Mouse (Mus musculus): ENCODE results near the gene Btnl9. TPM values are rescaled to one million over a fixed set of nuclear protein-coding genes. Genes with fewer than 3 reads are reported as not detected.
A peak's percentile ranks its signal among the peaks of the same experiment; 100 is the strongest.
"Not testable (repeated sequence)": the region's sequence is repeated elsewhere in the genome, so short reads cannot be mapped to it uniquely, and the experiment has no call there.

Gene Btnl9
- under 1 TPM in 1 of 2 experiments, not detected in 1; 0.07 TPM for total RNA-seq (2021)
- long read RNA-seq, experiment 1, result 0 reads
- long read RNA-seq, experiment 2, result 0 reads

- DNase-seq (ENCODE audit: low spot score in 2 of 2), result no peak
These were observed at the start of gene Btnl9 for GRCm38 (mm10) chr11:49186955-49187488. Gene Btnl9, minus strand, starts transcription at chr11:49187159.

GRCm38 (mm10) chr11:49235459-49236207 is 48.7 kb upstream of the Btnl9 start:
- no peak for DNase-seq (ENCODE audit: low spot score in 2 of 2)

- DNase-seq (ENCODE audit: low spot score in 2 of 2), result no peak
These were observed 45.8 kb upstream of the Btnl9 start for GRCm38 (mm10) chr11:49232781-49233180.

GRCm38 (mm10) chr11:49224455-49224854 is 37.5 kb upstream of the Btnl9 start:
- no peak for DNase-seq (ENCODE audit: low spot score in 2 of 2)

- DNase-seq (ENCODE audit: low spot score in 2 of 2), result no peak
These were observed 32.3 kb upstream of the Btnl9 start for GRCm38 (mm10) chr11:49219271-49219670.

- DNase-seq (ENCODE audit: low spot score in 2 of 2), result no peak
These were observed 26.5 kb upstream of the Btnl9 start for GRCm38 (mm10) chr11:49213505-49213904.

GRCm38 (mm10) chr11:49212577-49212976 is 25.6 kb upstream of the Btnl9 start:
- DNase-seq (ENCODE audit: low spot score in 2 of 2), result no peak

- DNase-seq (ENCODE audit: low spot score in 2 of 2), result no peak
These were observed 20.5 kb upstream of the Btnl9 start for GRCm38 (mm10) chr11:49207495-49207894.

- no peak for DNase-seq (ENCODE audit: low spot score in 2 of 2)
These were observed 18.2 kb upstream of the Btnl9 start for GRCm38 (mm10) chr11:49205080-49205590.

- peak in 1 of 2 experiments; percentile 10 for DNase-seq (ENCODE audit: low spot score in 2 of 2)
These were observed 17.0 kb upstream of the Btnl9 start for GRCm38 (mm10) chr11:49203771-49204497.

- peak; percentile 91 to 93 for DNase-seq (ENCODE audit: low spot score in 2 of 2)
These were observed 16.3 kb upstream of the Btnl9 start, which contains the start of gene Zfp62 for GRCm38 (mm10) chr11:49203129-49203768. Gene Zfp62, plus strand, starts transcription at chr11:49203292.

GRCm38 (mm10) chr11:49202523-49203061 is 15.6 kb upstream of the Btnl9 start:
- DNase-seq (ENCODE audit: low spot score in 2 of 2), result peak in 1 of 2 experiments; percentile 16

GRCm38 (mm10) chr11:49202071-49202470 is 15.1 kb upstream of the Btnl9 start:
- DNase-seq (ENCODE audit: low spot score in 2 of 2), result no peak

- DNase-seq (ENCODE audit: low spot score in 2 of 2), result no peak
These were observed 14.2 kb upstream of the Btnl9 start for GRCm38 (mm10) chr11:49201142-49201541.

- no peak for DNase-seq (ENCODE audit: low spot score in 2 of 2)
These were observed 13.7 kb upstream of the Btnl9 start for GRCm38 (mm10) chr11:49200666-49201065.

GRCm38 (mm10) chr11:49195819-49196322 is 8.9 kb upstream of the Btnl9 start:
- no peak for DNase-seq (ENCODE audit: low spot score in 2 of 2)

GRCm38 (mm10) chr11:49194771-49195170 is 7.8 kb upstream of the Btnl9 start:
- DNase-seq (ENCODE audit: low spot score in 2 of 2), result not testable (repeated sequence)

- no peak for DNase-seq (ENCODE audit: low spot score in 2 of 2)
These were observed 4.1 kb upstream of the Btnl9 start for GRCm38 (mm10) chr11:49191083-49191482.

- peak; percentile 17 to 67 for DNase-seq (ENCODE audit: low spot score in 2 of 2)
These were observed 2.8 kb upstream of the Btnl9 start for GRCm38 (mm10) chr11:49189737-49190136.

GRCm38 (mm10) chr11:49187701-49188100 is 742 bp upstream of the Btnl9 start:
- DNase-seq (ENCODE audit: low spot score in 2 of 2), result no peak

GRCm38 (mm10) chr11:49186452-49186851 is 507 bp downstream of the Btnl9 start:
- no peak for DNase-seq (ENCODE audit: low spot score in 2 of 2)

Data from layer of hippocampus, postnatal 14 days (tissue).